Comparison of ENCODE assay signal across 8 mouse cellular contexts in genomic region chr10:127189651-127190381, GRCm38 (mm10). TPM values are rescaled to one million over a fixed set of nuclear protein-coding genes. Genes with fewer than 3 reads are reported as not detected.
DNase-seq lines count a peak whose midpoint lies in the region; ATAC-seq and TF ChIP-seq lines count a peak whose summit lies in the region.

Arhgef25 (minus strand) TSS chr10:127190083.

- peak within 1 kb of the TSS; percentile 78 for H3K9ac ChIP-seq in intestine, embryonic 15.5 days
- H3K9ac ChIP-seq in liver, embryonic 12.5 days: peak within 1 kb of the TSS; percentile 82
- peak within 1 kb of the TSS; percentile 88 for H3K9ac ChIP-seq in neural tube, embryonic 13.5 days

- peaks cover 6% of the 10 kb centered on the region for H3K4me1 ChIP-seq in kidney, adult 2 months (ENCODE audit: control insufficient read depth, insufficient read depth, low read length)
- H3K4me1 ChIP-seq in intestine, embryonic 15.5 days (replicated peaks): peaks cover 33% of the 10 kb centered on the region
- peaks cover 74% of the 10 kb centered on the region for H3K4me1 ChIP-seq in liver, embryonic 12.5 days
- H3K4me1 ChIP-seq in neural tube, embryonic 13.5 days (replicated peaks): peaks cover 69% of the 10 kb centered on the region

- H3K27me3 ChIP-seq in kidney, adult 2 months (replicated peaks; ENCODE audit: control insufficient read depth, insufficient read depth, low read length): no peaks in the 10 kb centered on the region
- no peaks in the 10 kb centered on the region; the same call in 1 of the 2 replicates for H3K27me3 ChIP-seq in intestine, embryonic 15.5 days (replicated peaks)
- peaks cover 7% of the 10 kb centered on the region; the same call in 1 of the 2 replicates for H3K27me3 ChIP-seq in liver, embryonic 12.5 days (replicated peaks)
- H3K27me3 ChIP-seq in neural tube, embryonic 13.5 days: peaks cover 3% of the 10 kb centered on the region

- no peak for DNase-seq in kidney, adult 2 months
- no peak for DNase-seq in kidney, adult 9 months
- peak; percentile 54 to 58 for DNase-seq in cerebellum, postnatal 14 days
- no peak for DNase-seq in gonadal fat pad, adult 2 months (ENCODE audit: low read depth)

- 25% methylated on average over 35 of the region's 35 CpGs for WGBS in kidney, adult 2 months
- WGBS in intestine, embryonic 15.5 days: 2% methylated on average over 35 of the region's 35 CpGs
- 2% methylated on average over 35 of the region's 35 CpGs for WGBS in liver, embryonic 12.5 days (ENCODE audit: insufficient replicate concordance)
- WGBS in neural tube, embryonic 13.5 days: 2% methylated on average over 35 of the region's 35 CpGs

- H3K27ac ChIP-seq in kidney, adult 2 months (ENCODE audit: insufficient read depth, low read depth, low read length): peak within 1 kb of the TSS; percentile 85
- H3K27ac ChIP-seq in intestine, embryonic 15.5 days: peak within 1 kb of the TSS; percentile 84
- H3K27ac ChIP-seq in liver, embryonic 12.5 days: peak within 1 kb of the TSS; percentile 93
- peak within 1 kb of the TSS; percentile 86 for H3K27ac ChIP-seq in neural tube, embryonic 13.5 days (replicated peaks)

- H3K36me3 ChIP-seq in kidney, adult 2 months (ENCODE audit: control insufficient read depth, insufficient read depth, low read length): no peaks in the 10 kb centered on the region
- peaks cover 4% of the 10 kb centered on the region for H3K36me3 ChIP-seq in intestine, embryonic 15.5 days
- H3K36me3 ChIP-seq in liver, embryonic 12.5 days: peaks cover 22% of the 10 kb centered on the region
- H3K36me3 ChIP-seq in neural tube, embryonic 13.5 days: peaks cover 45% of the 10 kb centered on the region

- H3K4me3 ChIP-seq in kidney, adult 2 months (ENCODE audit: insufficient read depth, low read depth, low read length): peak within 1 kb of the TSS; percentile 56
- H3K4me3 ChIP-seq in intestine, embryonic 15.5 days (replicated peaks): peak within 1 kb of the TSS; percentile 69
- peak within 1 kb of the TSS; percentile 69 for H3K4me3 ChIP-seq in liver, embryonic 12.5 days
- peak within 1 kb of the TSS; percentile 63 for H3K4me3 ChIP-seq in neural tube, embryonic 13.5 days

- H3K4me2 ChIP-seq in intestine, embryonic 15.5 days (replicated peaks): peak within 1 kb of the TSS; percentile 91
- peak within 1 kb of the TSS; percentile 95 for H3K4me2 ChIP-seq in liver, embryonic 12.5 days
- peak within 1 kb of the TSS; percentile 85 for H3K4me2 ChIP-seq in neural tube, embryonic 13.5 days

- TF ChIP-seq CTCF in kidney, adult 2 months (conservative IDR thresholded peaks at IDR 0.05; ENCODE audit: insufficient read depth, insufficient read length, low read depth, low read length): no peak

- peak; percentile 39 for ATAC-seq in intestine, embryonic 15.5 days
- ATAC-seq in liver, embryonic 12.5 days: peak; percentile 8
- 0 out of 2 replicates have a peak, but pooled peaks have one; percentile 12 for ATAC-seq in neural tube, embryonic 13.5 days (ENCODE audit: low read depth)
- no peak for ATAC-seq in inflammation-experienced regulatory T-cells, adult 6 months

- no peaks in the 10 kb centered on the region for H3K9me3 ChIP-seq in intestine, embryonic 15.5 days
- no peaks in the 10 kb centered on the region; the same call in 1 of the 2 replicates for H3K9me3 ChIP-seq in liver, embryonic 12.5 days (replicated peaks)
- no peaks in the 10 kb centered on the region for H3K9me3 ChIP-seq in neural tube, embryonic 13.5 days

- TF ChIP-seq POLR2A in kidney, adult 2 months (IDR thresholded peaks at IDR 0.05; ENCODE audit: low read depth, low read length): no peak

RNA-seq across cellular contexts. Expression of gene Arhgef25, which starts in this region (rescaled TPM):
- polyA plus RNA-seq in kidney, adult 2 months (2012; rRNA removed): 9.2 and 11.9 TPM in 2 replicates
- polyA plus RNA-seq in gonadal fat pad, adult 2 months (2012; rRNA removed): 25.7 and 29.6 TPM in 2 replicates
- 46.8 and 50.4 TPM in 2 replicates for polyA plus RNA-seq in intestine, embryonic 15.5 days (2015; fragmentation: Nextera tagmentation; extraction: Ambion mirVana)
- polyA plus RNA-seq in liver, embryonic 12.5 days (2016; fragmentation: Nextera tagmentation; extraction: Ambion mirVana): 14.3 and 17.4 TPM in 2 replicates
- polyA plus RNA-seq in neural tube, embryonic 13.5 days (2015; fragmentation: Nextera tagmentation; extraction: Ambion mirVana): 38.1 and 42.0 TPM in 2 replicates
- under 1 TPM in 1 of 3 experiments, not detected in 2; 0.20 TPM for polyA plus RNA-seq in inflammation-experienced regulatory T-cells, adult 6 months (2017; shearing (Covaris generic))

Comparison
In these comparisons a context has a peak if more than half of its experiments do, and no peak if none do; other contexts are left out.
1. DNase-seq: peak in cerebellum, postnatal 14 days (2 of 2); none in kidney, adult 2 months (single experiment), kidney, adult 9 months (single experiment) and gonadal fat pad, adult 2 months (single experiment).
2. Peak in every context shown above with its lines, with median percentiles within 50 percentile points of each other: H3K27ac ChIP-seq, H3K4me3 ChIP-seq, H3K4me2 ChIP-seq and H3K9ac ChIP-seq.